Mouse (Mus musculus): Measurements from ENCODE around the gene Scarb2. TPM values are rescaled to one million over a fixed set of nuclear protein-coding genes. Genes with fewer than 3 reads are reported as not detected.

Gene Scarb2
- polyA plus RNA-seq, 1 experiment from 2014 or later: 4.2 TPM

GRCm38 (mm10) chr5:92490304-92490703 is 16.3 kb downstream of the Scarb2 start:
- 46% methylated on average over 3 of the region's 3 CpGs for WGBS (ENCODE audit: insufficient replicate concordance)
- Histone ChIP-seq H3K9ac (no peak overlapping the region), H3K9me3 (replicated peaks) (no peaks in the 10 kb centered on the region), H3K36me3 (no peaks in the 10 kb centered on the region), H3K4me2 (no peak overlapping the region), H3K4me3 (no peak overlapping the region), H3K27me3 (replicated peaks) (no peaks in the 10 kb centered on the region), H3K27ac (no peak overlapping the region; the same call in 1 of the 2 replicates), H3K4me1 (peaks cover 37% of the 10 kb centered on the region)
- ATAC-seq: no peak

- H3K9ac ChIP-seq: no peak overlapping the region
- no peak overlapping the region for H3K4me3 ChIP-seq
- ATAC-seq: peak; percentile 52; the same call in 1 of the 2 replicates
- no peak overlapping the region for H3K27ac ChIP-seq
- H3K4me1 ChIP-seq: peaks cover 37% of the 10 kb centered on the region
- peaks cover 4% of the 10 kb centered on the region for H3K36me3 ChIP-seq
- H3K9me3 ChIP-seq (replicated peaks): no peaks in the 10 kb centered on the region
- H3K4me2 ChIP-seq: no peak overlapping the region
- no peaks in the 10 kb centered on the region for H3K27me3 ChIP-seq (replicated peaks)
- WGBS (ENCODE audit: insufficient replicate concordance): 10% methylated on average over 4 of the region's 4 CpGs
Measured at GRCm38 (mm10) chr5:92489503-92489902, 17.1 kb downstream of the Scarb2 start.

GRCm38 (mm10) chr5:92488961-92489360 is 17.7 kb downstream of the Scarb2 start:
- Histone ChIP-seq H3K27me3 (replicated peaks) (no peaks in the 10 kb centered on the region), H3K9ac (no peak overlapping the region), H3K4me1 (peaks cover 37% of the 10 kb centered on the region), H3K4me3 (no peak overlapping the region), H3K36me3 (peaks cover 9% of the 10 kb centered on the region), H3K9me3 (replicated peaks) (no peaks in the 10 kb centered on the region), H3K27ac (no peak overlapping the region), H3K4me2 (no peak overlapping the region)
- no peak for ATAC-seq
- WGBS (ENCODE audit: insufficient replicate concordance): 67% methylated on average over 7 of the region's 7 CpGs

GRCm38 (mm10) chr5:92488408-92488807 is 18.2 kb downstream of the Scarb2 start:
- H3K4me2 ChIP-seq: no peak overlapping the region
- no peaks in the 10 kb centered on the region for H3K9me3 ChIP-seq (replicated peaks)

GRCm38 (mm10) chr5:92486758-92487157 is 19.9 kb downstream of the Scarb2 start:
- no peak overlapping the region for H3K9ac ChIP-seq
- no peak overlapping the region for H3K4me3 ChIP-seq
- H3K4me2 ChIP-seq: no peak overlapping the region
- no peak for ATAC-seq
- 71% methylated on average over 3 of the region's 3 CpGs for WGBS (ENCODE audit: insufficient replicate concordance)
- H3K36me3 ChIP-seq: peaks cover 27% of the 10 kb centered on the region
- H3K27ac ChIP-seq: no peak overlapping the region
- no peaks in the 10 kb centered on the region for H3K9me3 ChIP-seq (replicated peaks)
- peaks cover 37% of the 10 kb centered on the region for H3K4me1 ChIP-seq
- no peaks in the 10 kb centered on the region for H3K27me3 ChIP-seq (replicated peaks)

More at GRCm38 (mm10) chr5:92488408-92488807, 18.2 kb downstream of the Scarb2 start:
- 51% methylated on average over 3 of the region's 3 CpGs for WGBS (ENCODE audit: insufficient replicate concordance)
- H3K27ac ChIP-seq: no peak overlapping the region
- H3K9ac ChIP-seq: no peak overlapping the region
- ATAC-seq: no peak
- no peak overlapping the region for H3K4me3 ChIP-seq
- H3K27me3 ChIP-seq (replicated peaks): no peaks in the 10 kb centered on the region
- peaks cover 14% of the 10 kb centered on the region for H3K36me3 ChIP-seq
- H3K4me1 ChIP-seq: peaks cover 37% of the 10 kb centered on the region

GRCm38 (mm10) chr5:92484880-92485279 is 21.8 kb downstream of the Scarb2 start:
- Histone ChIP-seq H3K27ac (no peak overlapping the region), H3K36me3 (peaks cover 27% of the 10 kb centered on the region), H3K4me2 (peak overlapping the region; percentile 35), H3K27me3 (replicated peaks) (no peaks in the 10 kb centered on the region), H3K4me3 (no peak overlapping the region), H3K9ac (no peak overlapping the region), H3K9me3 (replicated peaks) (no peaks in the 10 kb centered on the region), H3K4me1 (peaks cover 23% of the 10 kb centered on the region)
- peak; percentile 37; the same call in 1 of the 2 replicates for ATAC-seq
- WGBS (ENCODE audit: insufficient replicate concordance): 26% methylated on average over 7 of the region's 7 CpGs

GRCm38 (mm10) chr5:92472863-92473262 is 33.8 kb downstream of the Scarb2 start:
- Histone ChIP-seq H3K4me1 (peaks cover 13% of the 10 kb centered on the region), H3K4me2 (no peak overlapping the region), H3K36me3 (peaks cover 10% of the 10 kb centered on the region; the same call in 1 of the 2 replicates), H3K27me3 (replicated peaks) (no peaks in the 10 kb centered on the region), H3K9me3 (replicated peaks) (no peaks in the 10 kb centered on the region), H3K9ac (no peak overlapping the region), H3K4me3 (no peak overlapping the region), H3K27ac (no peak overlapping the region)
- ATAC-seq: no peak
- 77% methylated on average over 5 of the region's 5 CpGs for WGBS (ENCODE audit: insufficient replicate concordance)

- H3K4me2 ChIP-seq: no peak overlapping the region
- no peaks in the 10 kb centered on the region for H3K9me3 ChIP-seq (replicated peaks)
- H3K4me1 ChIP-seq: peaks cover 25% of the 10 kb centered on the region
- H3K27ac ChIP-seq: no peak overlapping the region
- no peak overlapping the region for H3K4me3 ChIP-seq
- H3K36me3 ChIP-seq: peaks cover 10% of the 10 kb centered on the region; the same call in 1 of the 2 replicates
- WGBS (ENCODE audit: insufficient replicate concordance): 78% methylated on average over 4 of the region's 4 CpGs
- no peak overlapping the region for H3K9ac ChIP-seq
- H3K27me3 ChIP-seq (replicated peaks): no peaks in the 10 kb centered on the region
- ATAC-seq: no peak
Measured at GRCm38 (mm10) chr5:92471531-92471930, 35.1 kb downstream of the Scarb2 start.

- Histone ChIP-seq H3K9ac (no peak overlapping the region), H3K4me3 (no peak overlapping the region), H3K27me3 (replicated peaks) (no peaks in the 10 kb centered on the region), H3K27ac (no peak overlapping the region), H3K9me3 (replicated peaks) (no peaks in the 10 kb centered on the region), H3K36me3 (peaks cover 6% of the 10 kb centered on the region; the same call in 1 of the 2 replicates), H3K4me2 (no peak overlapping the region), H3K4me1 (peaks cover 25% of the 10 kb centered on the region)
- 78% methylated on average over 18 of the region's 18 CpGs for WGBS (ENCODE audit: insufficient replicate concordance)
- ATAC-seq: no peak
Measured at GRCm38 (mm10) chr5:92469201-92470130, 37.2 kb downstream of the Scarb2 start.

GRCm38 (mm10) chr5:92468234-92468633 is 38.4 kb downstream of the Scarb2 start:
- Histone ChIP-seq H3K27ac (no peak overlapping the region), H3K9ac (no peak overlapping the region), H3K36me3 (peaks cover 6% of the 10 kb centered on the region; the same call in 1 of the 2 replicates), H3K4me2 (no peak overlapping the region), H3K4me1 (peaks cover 25% of the 10 kb centered on the region), H3K27me3 (replicated peaks) (no peaks in the 10 kb centered on the region), H3K9me3 (replicated peaks) (no peaks in the 10 kb centered on the region), H3K4me3 (no peak overlapping the region)
- ATAC-seq: no peak
- WGBS (ENCODE audit: insufficient replicate concordance): 81% methylated on average over 6 of the region's 6 CpGs

GRCm38 (mm10) chr5:92467102-92467766 is 39.4 kb downstream of the Scarb2 start:
- Histone ChIP-seq H3K4me2 (no peak overlapping the region), H3K36me3 (peaks cover 3% of the 10 kb centered on the region; the same call in 1 of the 2 replicates), H3K4me3 (no peak overlapping the region), H3K27ac (no peak overlapping the region), H3K9ac (no peak overlapping the region), H3K27me3 (replicated peaks) (no peaks in the 10 kb centered on the region), H3K9me3 (replicated peaks) (no peaks in the 10 kb centered on the region), H3K4me1 (peaks cover 17% of the 10 kb centered on the region)
- WGBS (ENCODE audit: insufficient replicate concordance): 67% methylated on average over 8 of the region's 8 CpGs
- no peak for ATAC-seq

GRCm38 (mm10) chr5:92465511-92465910 is 41.1 kb downstream of the Scarb2 start:
- Histone ChIP-seq H3K36me3 (peaks cover 5% of the 10 kb centered on the region; the same call in 1 of the 2 replicates), H3K4me2 (no peak overlapping the region), H3K9me3 (replicated peaks) (no peaks in the 10 kb centered on the region), H3K27me3 (replicated peaks) (no peaks in the 10 kb centered on the region), H3K9ac (no peak overlapping the region), H3K27ac (no peak overlapping the region), H3K4me1 (peaks cover 16% of the 10 kb centered on the region), H3K4me3 (no peak overlapping the region)
- no peak for ATAC-seq
- 79% methylated on average over 5 of the region's 5 CpGs for WGBS (ENCODE audit: insufficient replicate concordance)

All from liver, embryonic 12.5 days (tissue).